ENCODE assay signal across 9 mouse cellular contexts in the genomic region with DNA sequence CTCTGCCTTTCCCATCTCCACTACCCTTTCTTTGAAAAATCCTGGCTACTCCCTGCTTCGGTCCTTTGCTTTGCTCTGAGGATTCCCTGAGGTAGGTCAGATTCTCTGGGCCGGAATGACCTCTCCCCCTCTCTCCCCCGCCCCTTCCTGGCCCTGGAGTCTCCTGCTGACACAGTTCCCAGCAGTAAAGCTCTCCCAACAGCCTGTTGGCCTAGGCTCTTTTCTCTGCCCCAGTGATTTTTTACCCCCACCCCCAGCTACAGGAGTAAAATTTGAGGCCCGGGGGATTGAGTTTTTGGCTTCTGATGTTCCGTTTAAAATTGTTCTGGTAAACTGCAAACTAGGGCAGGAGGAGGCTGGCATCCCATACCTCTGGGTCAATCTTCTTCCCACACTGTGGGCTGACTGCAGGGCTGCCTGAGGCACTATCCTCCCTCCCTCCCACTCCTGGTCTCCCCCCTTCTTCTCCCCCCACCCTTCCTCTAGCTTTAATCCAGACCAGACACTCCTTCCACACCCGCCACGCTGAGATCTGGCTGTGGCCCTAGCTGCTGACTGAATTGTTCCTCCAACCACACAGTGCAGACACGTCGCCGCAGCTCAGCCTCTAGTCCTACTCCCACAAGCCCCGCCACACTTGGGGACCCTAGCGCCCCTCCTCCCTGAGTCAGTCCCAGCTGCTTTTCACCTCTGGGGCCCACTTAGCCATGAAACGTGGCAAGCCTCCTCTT. TPM values are rescaled to one million over a fixed set of nuclear protein-coding genes. Genes with fewer than 3 reads are reported as not detected.
DNase-seq lines count a peak whose midpoint lies in the region; ATAC-seq and TF ChIP-seq lines count a peak whose summit lies in the region.
"Had no signal": no experiment of that assay in that cellular context is flagged by ENCODE, and none has a peak within 500 bp of the region (broad histone marks: within the 10 kb centered on the region; RNA-seq: fewer than 3 reads in every experiment).

No protein-coding gene starts in this region.

- ATAC-seq in heart, embryonic 14.5 days (ENCODE audit: insufficient number of reproducible peaks, insufficient read depth, low FRiP score, low read depth) = no peak
- ATAC-seq in limb, embryonic 12.5 days (ENCODE audit: insufficient number of reproducible peaks, insufficient read depth, low FRiP score, low TSS enrichment, low read depth) = peak; percentile 46; the same call in 1 of the 2 replicates

- H3K4me2 ChIP-seq in heart, embryonic 14.5 days (ENCODE audit: low read length) = peak overlapping the region; percentile 63
- H3K4me2 ChIP-seq in limb, embryonic 12.5 days = peak overlapping the region; percentile 67

- DNase-seq in heart, adult 2 months = peak; percentile 61 to 71
- DNase-seq in heart, adult 11 months = no peak
- peak; percentile 46 for DNase-seq in ZHBTc4 (ENCODE audit: low read depth, low spot score)
- peak; percentile 81 for DNase-seq in retina, postnatal 1 day
- DNase-seq in thymus, adult 2 months = no peak
- DNase-seq in right cerebral cortex, adult 18-20 months = no peak

- H3K27ac ChIP-seq in heart, adult 2 months = peak overlapping the region; percentile 98
- H3K27ac ChIP-seq in heart, embryonic 14.5 days (replicated peaks in 1 of 2; ENCODE audit: control insufficient read depth in 1 of 2, insufficient read depth in 1 of 2, low read depth in 2 of 2, low read length in 2 of 2) = peak overlapping the region; percentile 40 to 56; a peak in 3 of 4 replicates
- H3K27ac ChIP-seq in limb, embryonic 12.5 days = peak overlapping the region; percentile 96
- H3K27ac ChIP-seq in thymus, adult 2 months (ENCODE audit: control insufficient read depth, insufficient read depth, low read length) = no peak overlapping the region
- H3K27ac ChIP-seq: macrophage had no signal

- TF ChIP-seq POLR2A in heart, adult 2 months (IDR thresholded peaks at IDR 0.05; ENCODE audit: insufficient read depth, low read depth, low read length) = no peak
- no peak for TF ChIP-seq POLR2A in thymus, adult 2 months (IDR thresholded peaks at IDR 0.05; ENCODE audit: control insufficient read depth, extremely low read depth, insufficient read depth, low read length, poor library complexity)

- peaks cover 9% of the 10 kb centered on the region for H3K4me1 ChIP-seq in heart, adult 2 months (ENCODE audit: control insufficient read depth, insufficient read depth, low read length)
- peaks cover 26 to 39% of the 10 kb centered on the region in 2 experiments for H3K4me1 ChIP-seq in heart, embryonic 14.5 days (ENCODE audit: control insufficient read depth in 2 of 2, insufficient read depth in 2 of 2, low read length in 2 of 2)
- peaks cover 50% of the 10 kb centered on the region for H3K4me1 ChIP-seq in limb, embryonic 12.5 days (replicated peaks)
- peaks cover 7% of the 10 kb centered on the region for H3K4me1 ChIP-seq in thymus, adult 2 months (replicated peaks; ENCODE audit: control insufficient read depth, insufficient read depth, low read length)

- H3K36me3 ChIP-seq in heart, adult 2 months (ENCODE audit: control insufficient read depth, insufficient read depth, low read length) = no peaks in the 10 kb centered on the region
- H3K36me3 ChIP-seq in heart, embryonic 14.5 days (ENCODE audit: control insufficient read depth, insufficient read depth, low read length) = no peaks in the 10 kb centered on the region
- H3K36me3 ChIP-seq in limb, embryonic 12.5 days = peaks cover 28% of the 10 kb centered on the region
- H3K36me3 ChIP-seq in thymus, adult 2 months (ENCODE audit: control insufficient read depth, insufficient read depth, low read length) = no peaks in the 10 kb centered on the region

- no peak overlapping the region for H3K9ac ChIP-seq in heart, adult 2 months (ENCODE audit: low read depth, low read length)
- peak overlapping the region; percentile 62 for H3K9ac ChIP-seq in heart, embryonic 14.5 days (ENCODE audit: low read length)
- peak overlapping the region; percentile 57 for H3K9ac ChIP-seq in limb, embryonic 12.5 days (replicated peaks)

- H3K27me3 ChIP-seq in heart, adult 2 months (ENCODE audit: control insufficient read depth, insufficient read depth, low read length) = no peaks in the 10 kb centered on the region
- H3K27me3 ChIP-seq in heart, embryonic 14.5 days (ENCODE audit: control insufficient read depth, insufficient read depth, low read length) = no peaks in the 10 kb centered on the region
- no peaks in the 10 kb centered on the region for H3K27me3 ChIP-seq in limb, embryonic 12.5 days
- no peaks in the 10 kb centered on the region for H3K27me3 ChIP-seq in thymus, adult 2 months (ENCODE audit: control insufficient read depth, insufficient read depth, low read length)

- WGBS in heart, adult 2 months = 32% methylated on average over 13 of the region's 13 CpGs
- WGBS in heart, embryonic 14.5 days = 16% methylated on average over 13 of the region's 13 CpGs
- WGBS in limb, embryonic 12.5 days = 2% methylated on average over 13 of the region's 13 CpGs
- 39% methylated on average over 13 of the region's 13 CpGs for WGBS in thymus, adult 2 months

- no peak for TF ChIP-seq EP300 in heart, adult 2 months (IDR thresholded peaks at IDR 0.05; ENCODE audit: insufficient read depth, low read depth, low read length)

- peak overlapping the region; percentile 45 for H3K4me3 ChIP-seq in heart, adult 2 months
- H3K4me3 ChIP-seq in heart, embryonic 14.5 days (ENCODE audit: control insufficient read depth in 1 of 2, insufficient read depth in 1 of 2, low read depth in 1 of 2, low read length in 2 of 2) = peak overlapping the region; percentile 26 to 31
- H3K4me3 ChIP-seq in limb, embryonic 12.5 days (replicated peaks) = peak overlapping the region; percentile 38
- no peak overlapping the region for H3K4me3 ChIP-seq in thymus, adult 2 months (ENCODE audit: control insufficient read depth, insufficient read depth, low read length)

- H3K9me3 ChIP-seq in heart, embryonic 14.5 days (ENCODE audit: control insufficient read depth, low read length) = no peaks in the 10 kb centered on the region
- no peaks in the 10 kb centered on the region for H3K9me3 ChIP-seq in limb, embryonic 12.5 days

- no peak for TF ChIP-seq CTCF in heart, adult 2 months (IDR thresholded peaks at IDR 0.05)
- no peak for TF ChIP-seq CTCF in thymus, adult 2 months (IDR thresholded peaks at IDR 0.05; ENCODE audit: borderline replicate concordance, control insufficient read depth, extremely low read depth, insufficient read depth, low read length, poor library complexity)

- no peaks in the 10 kb centered on the region for H3K79me2 ChIP-seq in heart, adult 2 months (replicated peaks; ENCODE audit: control insufficient read depth, insufficient read depth, low read length)

- intact Hi-C loops in heart, adult 2 months (cut with DNase I) = no loop called here

RNA-seq across cellular contexts. Expression of gene Ndufs2, which starts 0.6 kb away (rescaled TPM):
- 1,000 to 10,000 TPM; 1,369 to 1,610 TPM for total RNA-seq in heart, adult 2 months (2021)
- polyA plus RNA-seq in heart, adult 2 months (2012; rRNA removed) = 997 and 1,250 TPM in 2 replicates
- polyA plus RNA-seq in heart, embryonic 14.5 days (2014; fragmentation: Nextera tagmentation; extraction: Ambion mirVana) = 541 and 561 TPM in 2 replicates
- 251 and 257 TPM in 2 replicates for polyA plus RNA-seq in limb, embryonic 12.5 days (2016; fragmentation: Nextera tagmentation; extraction: Ambion mirVana)
- 131 and 154 TPM in 2 replicates for polyA plus RNA-seq in thymus, adult 2 months (2012; rRNA removed)

RNA-seq across cellular contexts. Expression of gene Adamts4, which starts 1.5 kb away (rescaled TPM):
- total RNA-seq in heart, adult 2 months (2021) = 1 to 10 TPM in 1 of 2 experiments, under 1 TPM in 1; 0.29 to 1.5 TPM
- 0.92 and 0.94 TPM in 2 replicates for polyA plus RNA-seq in heart, adult 2 months (2012; rRNA removed)
- polyA plus RNA-seq in heart, embryonic 14.5 days (2014; fragmentation: Nextera tagmentation; extraction: Ambion mirVana) = 2.8 and 3.0 TPM in 2 replicates
- 10.5 and 11.0 TPM in 2 replicates for polyA plus RNA-seq in limb, embryonic 12.5 days (2016; fragmentation: Nextera tagmentation; extraction: Ambion mirVana)
- polyA plus RNA-seq in thymus, adult 2 months (2012; rRNA removed) = 0.73 and 0.90 TPM in 2 replicates

RNA-seq across cellular contexts. Expression of gene Fcer1g, which starts 17.6 kb away (rescaled TPM):
- total RNA-seq in heart, adult 2 months (2021) = 10 to 100 TPM; 12.4 to 15.3 TPM
- 32.7 and 50.8 TPM in 2 replicates for polyA plus RNA-seq in heart, adult 2 months (2012; rRNA removed)
- 30.1 and 37.7 TPM in 2 replicates for polyA plus RNA-seq in heart, embryonic 14.5 days (2014; fragmentation: Nextera tagmentation; extraction: Ambion mirVana)
- polyA plus RNA-seq in limb, embryonic 12.5 days (2016; fragmentation: Nextera tagmentation; extraction: Ambion mirVana) = 15.9 and 21.0 TPM in 2 replicates
- polyA plus RNA-seq in thymus, adult 2 months (2012; rRNA removed) = 127 and 138 TPM in 2 replicates

RNA-seq across cellular contexts. Expression of gene B4galt3, which starts 18.4 kb away (rescaled TPM):
- 10 to 100 TPM; 16.4 to 17.4 TPM for total RNA-seq in heart, adult 2 months (2021)
- 41.9 and 45.7 TPM in 2 replicates for polyA plus RNA-seq in heart, adult 2 months (2012; rRNA removed)
- polyA plus RNA-seq in heart, embryonic 14.5 days (2014; fragmentation: Nextera tagmentation; extraction: Ambion mirVana) = 52.8 and 55.6 TPM in 2 replicates
- 82.1 and 84.8 TPM in 2 replicates for polyA plus RNA-seq in limb, embryonic 12.5 days (2016; fragmentation: Nextera tagmentation; extraction: Ambion mirVana)
- 97.0 and 98.9 TPM in 2 replicates for polyA plus RNA-seq in thymus, adult 2 months (2012; rRNA removed)

RNA-seq across cellular contexts. Expression of gene Apoa2, which starts 26.9 kb away (rescaled TPM):
- 1 to 10 TPM; 2.1 to 2.2 TPM for total RNA-seq in heart, adult 2 months (2021)
- polyA plus RNA-seq in heart, adult 2 months (2012; rRNA removed) = 3.9 and 15.3 TPM in 2 replicates
- 5.3 TPM in 2 replicates for polyA plus RNA-seq in heart, embryonic 14.5 days (2014; fragmentation: Nextera tagmentation; extraction: Ambion mirVana)
- 2.1 and 3.1 TPM in 2 replicates for polyA plus RNA-seq in limb, embryonic 12.5 days (2016; fragmentation: Nextera tagmentation; extraction: Ambion mirVana)
- 1.8 and 49.4 TPM in 2 replicates for polyA plus RNA-seq in thymus, adult 2 months (2012; rRNA removed)
- polyA plus RNA-seq: macrophage had no signal

Comparison
In these comparisons a context has a peak if more than half of its experiments do, and no peak if none do; other contexts are left out.
1. DNase-seq: peak in heart, adult 2 months (2 of 2), ZHBTc4 (single experiment) and retina, postnatal 1 day (single experiment); none in heart, adult 11 months (single experiment), thymus, adult 2 months (single experiment) and right cerebral cortex, adult 18-20 months (single experiment).